Mouse (Mus musculus) adrenal gland, postnatal 0 days (tissue): ENCODE results near the gene Zfp580. TPM values are rescaled to one million over a fixed set of nuclear protein-coding genes. Genes with fewer than 3 reads are reported as not detected.

Experiments used
- polyA plus RNA-seq: library from polyadenylated mRNA; unstranded; fragments of >200 nt; fragmentation: Nextera tagmentation; extraction: Ambion mirVana; gene quantifications from 2 replicates; pipeline ENCODE4 v1.2.1, GENCODE M21; 2015

The Zfp580 gene
- 27.7 and 36.3 TPM in 2 replicates for polyA plus RNA-seq

DNA sequence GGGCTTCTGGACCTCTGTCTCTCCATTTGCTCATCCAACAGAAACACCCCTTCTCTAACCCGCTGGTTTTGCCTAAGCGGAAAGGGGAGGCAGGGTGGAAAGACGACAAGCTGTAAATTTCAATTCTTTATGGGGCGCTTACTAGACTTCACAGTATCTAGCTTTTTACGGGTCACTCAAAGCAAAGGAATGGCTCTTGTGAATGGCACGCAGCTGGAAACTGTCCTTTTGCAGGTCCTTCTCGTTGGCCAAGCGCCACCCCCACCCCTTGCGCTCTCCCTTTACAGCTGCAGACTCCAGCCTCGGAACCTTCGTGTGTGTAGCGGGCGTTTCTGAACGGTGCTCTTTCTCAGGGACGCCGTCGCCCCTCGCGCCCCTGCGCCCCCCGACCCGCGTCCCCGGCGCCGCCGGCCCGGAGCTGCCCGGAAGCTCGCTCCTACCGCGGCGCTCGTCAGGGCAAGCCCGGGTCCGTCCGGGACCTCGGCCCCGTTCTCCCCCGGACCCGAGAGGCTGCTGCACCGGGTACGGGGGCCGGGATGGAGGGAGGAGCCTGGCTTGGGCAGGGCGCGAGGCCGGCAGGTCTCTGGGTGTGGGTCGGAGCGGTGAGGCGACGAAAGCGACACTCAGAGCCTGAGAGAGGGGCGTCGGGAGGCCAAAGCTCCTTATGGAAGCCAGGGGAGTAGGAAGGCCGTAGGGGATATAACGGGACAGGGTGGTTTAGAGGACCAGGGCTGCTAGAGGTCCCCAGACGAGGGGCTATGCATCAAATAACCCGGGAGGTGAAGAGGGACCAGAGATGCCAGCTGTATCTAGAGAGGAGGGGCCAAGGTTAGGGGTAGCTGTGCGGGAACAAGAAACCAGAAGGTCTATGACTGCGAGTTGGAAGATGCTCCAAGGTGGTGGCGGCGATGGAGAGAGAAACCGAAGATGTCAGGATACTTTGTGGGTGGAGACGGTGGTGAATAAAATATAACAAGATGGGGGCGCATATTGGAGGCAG is at the start of gene Zfp580:
Gene Zfp580 (plus strand): TSS at position 346 of the 1,000 bp plus-strand sequence.

DNA sequence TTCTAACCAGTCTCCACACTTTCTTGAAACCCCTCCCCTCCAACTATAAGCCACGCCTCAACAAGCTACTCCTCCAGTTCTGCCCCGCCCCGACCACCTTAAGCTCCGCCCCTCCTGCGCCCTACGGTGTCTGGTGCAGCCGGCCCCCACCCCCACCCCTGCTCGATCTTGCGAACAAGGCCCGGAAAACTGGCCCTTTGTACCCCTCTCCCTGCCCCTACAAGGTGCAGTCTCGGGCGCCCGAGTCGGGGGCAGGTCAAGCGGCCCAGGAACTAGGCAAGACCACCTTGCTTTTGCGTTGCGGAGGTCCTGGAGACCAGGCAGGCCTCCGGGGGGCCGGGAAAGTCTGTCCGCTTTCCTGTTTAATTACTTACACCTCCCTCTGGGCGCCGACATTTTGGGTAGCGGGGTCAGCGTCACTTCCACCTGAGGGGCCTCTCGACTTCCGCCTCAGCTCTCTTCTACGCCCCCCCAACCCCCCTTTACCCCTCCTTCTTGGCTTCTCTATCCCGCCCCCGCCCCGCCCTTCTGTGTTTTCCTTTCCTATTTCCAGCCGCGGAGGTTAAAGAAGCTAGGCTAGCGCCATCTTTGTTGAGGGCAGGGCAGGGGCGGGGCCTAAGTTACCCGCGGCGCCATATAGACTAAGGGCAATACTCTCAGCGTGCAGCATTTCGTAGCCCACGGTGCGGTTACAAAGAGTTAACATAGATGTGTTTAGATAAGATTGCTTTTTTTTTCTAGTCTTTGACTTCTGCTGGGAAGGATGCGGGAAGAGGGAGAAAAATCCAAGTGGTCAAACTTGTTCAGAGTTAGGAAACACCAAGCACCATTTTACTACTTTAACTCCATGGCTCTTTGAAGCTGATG is 36.9 kb upstream of the Zfp580 start, which contains the start of the genes Zfp524 and Fiz1:
Gene Zfp524 (plus strand): TSS at position 165 of the 867 bp plus-strand sequence.
Gene Fiz1 (minus strand): TSS at position 447 of the 867 bp plus-strand sequence.

DNA sequence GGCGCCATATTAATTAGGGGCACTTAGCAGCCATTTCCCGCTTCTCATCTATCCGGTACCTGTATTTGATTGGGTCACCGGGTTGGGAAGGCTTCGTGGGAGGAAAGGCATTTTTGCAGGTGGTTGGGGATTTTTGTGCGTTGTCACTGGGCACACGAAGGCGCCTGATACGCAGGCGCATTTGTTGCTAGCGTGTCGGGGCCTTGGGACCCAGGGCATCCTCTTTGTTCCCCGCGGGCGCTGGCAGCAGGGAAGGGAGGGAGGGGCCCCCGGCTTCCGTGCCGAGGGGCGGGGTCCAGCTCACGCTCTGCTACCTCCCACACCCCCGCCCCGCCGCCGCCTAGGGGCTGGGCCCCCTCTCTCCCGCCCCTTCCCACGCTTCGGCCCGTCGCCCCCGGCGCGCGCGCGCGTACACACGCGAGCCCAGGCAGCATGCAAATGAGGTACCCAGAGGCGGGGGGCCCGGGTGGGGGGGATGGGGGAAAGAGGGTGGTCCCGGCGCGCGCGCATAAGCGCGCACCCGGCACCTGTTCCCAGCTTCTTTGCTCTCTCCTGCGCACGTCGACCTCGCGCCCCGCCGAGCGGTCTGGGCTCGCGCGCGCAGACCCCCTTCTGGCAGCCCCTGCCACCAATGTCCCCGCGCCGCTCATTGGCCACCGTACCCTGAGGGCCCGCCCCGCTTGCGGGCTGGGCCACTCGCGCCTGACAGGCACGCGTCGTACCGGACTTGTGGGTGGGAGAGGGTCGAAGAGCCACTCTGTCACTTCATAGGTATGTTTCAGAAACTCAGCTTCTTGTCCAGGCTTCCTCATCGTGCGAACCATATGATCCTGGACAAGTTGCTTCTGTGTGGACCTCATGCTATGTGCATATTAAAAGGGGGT is 36.0 kb upstream of the Zfp580 start, which contains the start of gene Gm44973:
Gene Gm44973 (plus strand): TSS at position 379 of the 884 bp plus-strand sequence.

DNA sequence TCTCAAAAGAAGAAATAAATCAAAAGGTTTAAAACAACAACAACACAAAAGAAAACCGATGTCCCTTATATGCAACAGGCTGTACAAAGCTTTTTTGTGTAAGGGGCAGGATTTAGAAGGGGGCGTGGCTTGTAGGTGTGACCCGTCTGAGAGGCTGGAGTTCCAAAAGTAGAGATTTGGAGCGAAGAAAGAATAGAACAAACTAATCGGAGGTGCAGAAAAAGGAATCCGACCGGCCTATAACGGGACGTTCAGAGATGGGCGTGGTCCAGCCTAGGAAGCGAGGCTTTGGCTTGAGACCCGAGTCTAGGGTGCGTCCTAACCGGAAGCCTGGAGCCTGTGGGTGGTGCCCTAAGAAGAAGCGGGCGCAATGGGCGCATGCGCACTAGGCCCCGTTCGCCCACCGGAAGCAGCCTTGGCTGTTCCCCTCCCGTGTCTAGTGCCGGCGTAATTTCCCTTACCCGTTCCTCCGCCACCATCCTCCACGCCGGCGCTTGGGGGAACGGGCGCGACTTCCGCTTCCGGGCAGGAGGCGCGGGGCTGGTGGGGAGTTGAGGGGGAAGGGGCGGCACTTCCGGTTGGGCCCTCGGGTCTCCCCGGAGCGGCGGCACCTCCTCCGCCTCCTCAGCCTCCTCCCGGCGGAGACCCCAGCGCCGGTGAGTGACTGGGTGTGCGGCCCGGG is 31.2 kb upstream of the Zfp580 start, which contains the start of the genes Zfp865 and Ccdc106:
Gene Zfp865 (plus strand): TSS at position 377 of the 682 bp plus-strand sequence.
Gene Ccdc106 (plus strand): TSS at position 554 of the 682 bp plus-strand sequence.

DNA sequence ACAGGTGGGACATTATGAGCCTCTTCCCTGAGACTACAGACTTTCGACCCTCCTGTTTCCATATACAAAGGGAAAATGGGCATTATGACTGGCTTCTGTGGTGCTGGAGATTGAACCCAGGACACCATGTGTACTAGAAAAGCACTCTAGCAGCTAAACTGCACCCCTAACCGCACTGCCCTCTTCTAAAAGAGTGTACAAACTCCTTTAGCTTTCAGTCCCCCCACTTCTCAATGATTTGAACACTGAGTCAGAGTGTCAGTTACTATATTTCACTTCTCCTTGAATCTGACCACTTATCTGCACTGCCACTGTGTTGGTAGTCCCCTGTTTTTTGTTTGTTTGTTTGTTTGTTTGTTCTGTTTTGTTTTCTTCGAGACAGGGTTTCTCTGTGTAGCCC is 17.5 kb upstream of the Zfp580 start, which contains the start of gene 4632433K11Rik:
Gene 4632433K11Rik (plus strand): TSS at position 301 of the 400 bp plus-strand sequence.

DNA sequence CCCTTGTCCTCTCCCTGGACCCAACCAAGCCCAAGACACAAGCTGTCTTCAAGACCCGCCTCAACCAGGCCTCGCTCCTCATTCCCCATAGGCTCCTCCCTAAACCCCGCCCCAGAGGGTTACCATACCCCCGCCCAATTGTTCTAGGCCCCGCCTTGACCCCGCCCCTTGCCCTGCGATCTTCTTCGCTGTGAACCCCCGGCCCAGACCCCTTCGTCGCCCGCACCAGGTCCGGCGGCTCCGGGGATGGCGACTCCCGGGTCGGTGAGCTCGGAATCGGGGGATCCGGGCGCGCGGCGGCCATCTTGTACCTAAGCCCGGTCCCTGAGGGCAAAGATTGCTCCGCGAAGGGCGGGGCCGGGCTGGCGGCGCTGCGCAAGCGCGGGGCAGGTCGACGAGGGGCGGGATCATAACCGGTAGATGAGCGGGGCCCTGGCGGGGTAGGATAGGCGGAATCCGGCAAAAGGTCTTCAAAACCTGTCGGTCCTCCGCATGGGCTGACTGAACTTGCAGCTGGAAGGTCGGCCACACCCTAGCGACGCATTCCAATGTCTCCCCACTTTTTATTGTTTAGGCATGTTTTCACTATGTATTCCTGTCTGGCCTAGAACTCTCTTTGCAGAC is 13.1 kb upstream of the Zfp580 start, which contains the start of gene Zfp784:
Gene Zfp784 (minus strand): TSS at position 338 of the 624 bp plus-strand sequence.

DNA sequence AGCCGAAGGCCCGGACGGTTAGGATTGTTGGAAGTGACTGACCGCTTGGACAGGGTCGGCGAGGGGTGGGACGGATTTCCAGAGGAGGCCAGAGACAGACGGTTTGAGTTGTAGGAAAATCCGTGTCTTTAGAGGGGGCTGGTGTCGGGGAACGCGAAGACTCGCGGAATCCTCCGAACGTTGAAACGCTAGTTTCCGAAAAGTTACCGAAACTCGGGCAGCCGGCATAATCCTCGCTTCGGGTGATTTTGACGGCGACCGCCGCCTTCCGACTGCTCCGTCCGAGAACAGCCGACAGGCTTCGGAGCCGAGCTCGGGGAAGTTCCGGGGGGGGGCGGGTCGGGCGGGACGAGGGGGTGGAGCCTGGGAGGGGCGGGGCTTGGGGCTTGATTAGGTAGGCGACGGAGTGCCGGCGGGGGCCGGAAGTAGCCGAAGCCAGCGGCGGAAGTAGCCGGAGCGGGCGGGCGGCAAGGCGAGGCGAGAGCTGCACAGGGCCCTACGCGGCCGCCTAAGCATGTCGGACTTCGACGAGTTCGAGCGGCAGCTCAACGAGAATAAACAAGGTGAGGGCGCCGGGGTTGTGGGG is 10.5 kb downstream of the Zfp580 start, which contains the start of gene U2af2:
Gene U2af2 (plus strand): TSS at position 370 of the 586 bp plus-strand sequence.

GRCm38 (mm10) chr7:5080010-5080751 is 28.8 kb downstream of the Zfp580 start, which contains the start of gene Epn1:
TSS of gene Epn1 (plus strand) at chr7:5080235.

Other genes starting within 250 kb of the Zfp580 start
- 144 and 154 TPM in 2 replicates for gene Ube2s, start 238.9 kb upstream of the Zfp580 start, polyA plus RNA-seq
- 0.61 and 1.1 TPM in 2 replicates for gene Shisa7, start 206.8 kb upstream of the Zfp580 start, polyA plus RNA-seq
- gene Isoc2b, start 181.3 kb upstream of the Zfp580 start, polyA plus RNA-seq = 38.4 and 57.5 TPM in 2 replicates
- 0.95 and 1.2 TPM in 2 replicates for gene Isoc2a, start 174.4 kb upstream of the Zfp580 start, polyA plus RNA-seq
- 0.09 and 0.10 TPM in 2 replicates for gene Gm36210, start 145.0 kb upstream of the Zfp580 start, polyA plus RNA-seq
- 3.5 and 4.1 TPM in 2 replicates for gene Zfp628, start 136.3 kb upstream of the Zfp580 start, polyA plus RNA-seq
- gene Nat14, start 129.5 kb upstream of the Zfp580 start, polyA plus RNA-seq = 6.9 and 7.6 TPM in 2 replicates
- gene Ssc5d, start 125.8 kb upstream of the Zfp580 start, polyA plus RNA-seq = 3.6 and 3.7 TPM in 2 replicates
- 0.19 TPM in 1 of 2 replicates, not detected in the other for gene Sbk2, start 87.1 kb upstream of the Zfp580 start, polyA plus RNA-seq
- gene Sbk3, start 80.4 kb upstream of the Zfp580 start, polyA plus RNA-seq = 0.18 TPM in 1 of 2 replicates, not detected in the other
- 20.7 and 21.3 TPM in 2 replicates for gene Zfp579, start 55.4 kb upstream of the Zfp580 start, polyA plus RNA-seq
- gene Zfp524, start 37.1 kb upstream of the Zfp580 start, polyA plus RNA-seq = 8.4 and 12.0 TPM in 2 replicates
- 17.2 and 20.9 TPM in 2 replicates for gene Fiz1, start 36.8 kb upstream of the Zfp580 start, polyA plus RNA-seq
- 2.2 and 3.8 TPM in 2 replicates for gene Gm44973, start 36.0 kb upstream of the Zfp580 start, polyA plus RNA-seq
- 4.2 and 4.6 TPM in 2 replicates for gene Zfp865, start 31.2 kb upstream of the Zfp580 start, polyA plus RNA-seq
- 6.2 and 11.3 TPM in 2 replicates for gene Ccdc106, start 31.0 kb upstream of the Zfp580 start, polyA plus RNA-seq
- not detected in 2 replicates for gene 4632433K11Rik, start 17.4 kb upstream of the Zfp580 start, polyA plus RNA-seq
- 3.7 and 4.9 TPM in 2 replicates for gene Zfp784, start 13.1 kb upstream of the Zfp580 start, polyA plus RNA-seq
- gene U2af2, start 10.6 kb downstream of the Zfp580 start, polyA plus RNA-seq = 37.7 and 54.7 TPM in 2 replicates
- gene Epn1, start 28.7 kb downstream of the Zfp580 start, polyA plus RNA-seq = 45.0 and 49.3 TPM in 2 replicates
- not detected in 2 replicates for gene Rfpl4, start 65.4 kb downstream of the Zfp580 start, polyA plus RNA-seq
- gene Rasl2-9, start 74.4 kb downstream of the Zfp580 start, polyA plus RNA-seq = 1.4 and 1.7 TPM in 2 replicates
- gene Vmn1r55, start 98.1 kb downstream of the Zfp580 start, polyA plus RNA-seq = not detected in 2 replicates
- gene Vmn1r56, start 145.2 kb downstream of the Zfp580 start, polyA plus RNA-seq = not detected in 2 replicates
- gene Vmn1r57, start 167.0 kb downstream of the Zfp580 start, polyA plus RNA-seq = not detected in 2 replicates